Mouse (Mus musculus) bone marrow macrophage, adult 2 months (primary cell): ENCODE results near the gene Dcaf4.

Experiments
- CTCF ChIP-seq: IDR thresholded peaks from 2 replicates; pipeline ENCODE4 v1.5.1; 2012; ENCODE audit warnings: low read depth, mild to moderate bottlenecking, low read length, moderate library complexity
- POLR2A ChIP-seq: IDR thresholded peaks from 2 replicates; pipeline ENCODE4 v1.6.1; 2012; ENCODE audit warnings: mild to moderate bottlenecking, low read depth, low read length, borderline replicate concordance

DNA sequence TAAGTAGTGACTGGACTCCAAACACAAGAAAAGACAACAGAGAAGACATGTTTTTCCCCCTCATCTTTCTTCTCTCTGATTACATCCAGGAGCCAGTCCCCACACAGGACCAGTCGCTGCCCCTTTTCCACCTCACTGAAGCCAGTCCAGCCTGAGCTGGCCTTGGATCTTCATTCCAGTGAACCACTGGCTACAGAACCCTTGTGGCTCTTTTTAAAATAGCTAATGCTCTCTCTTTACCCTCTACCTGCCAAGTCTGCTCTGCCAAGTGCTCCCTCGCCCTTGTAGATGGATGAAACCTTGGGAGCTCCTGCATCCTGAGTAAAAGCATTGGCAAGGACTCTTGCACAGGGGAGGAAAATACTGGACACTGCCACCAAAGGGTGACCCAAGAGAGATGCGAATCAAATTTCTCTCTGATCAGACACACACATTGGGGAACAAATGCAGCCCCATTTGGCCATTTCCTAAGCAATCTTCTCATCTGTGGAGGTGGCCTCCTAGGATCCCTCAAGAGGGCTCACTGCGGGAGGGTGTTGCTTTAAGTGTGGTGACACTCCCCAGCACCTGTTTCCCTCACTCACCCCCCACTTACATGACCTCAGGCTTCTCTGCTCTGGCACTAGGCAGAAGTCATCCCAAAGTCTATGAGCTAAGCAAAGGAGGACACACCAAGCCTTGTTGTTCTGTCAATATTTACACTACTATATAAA, 24.9 kb upstream of the Dcaf4 start:
- no peak for TF ChIP-seq CTCF
- no peak for TF ChIP-seq POLR2A
